Mouse (Mus musculus): ENCODE measurements around the gene Ccl9. TPM values are rescaled to one million over a fixed set of nuclear protein-coding genes. Genes with fewer than 3 reads are reported as not detected.

The Ccl9 gene
- polyA plus RNA-seq, 1 experiment from 2014 or later, result 8.7 TPM

DNA sequence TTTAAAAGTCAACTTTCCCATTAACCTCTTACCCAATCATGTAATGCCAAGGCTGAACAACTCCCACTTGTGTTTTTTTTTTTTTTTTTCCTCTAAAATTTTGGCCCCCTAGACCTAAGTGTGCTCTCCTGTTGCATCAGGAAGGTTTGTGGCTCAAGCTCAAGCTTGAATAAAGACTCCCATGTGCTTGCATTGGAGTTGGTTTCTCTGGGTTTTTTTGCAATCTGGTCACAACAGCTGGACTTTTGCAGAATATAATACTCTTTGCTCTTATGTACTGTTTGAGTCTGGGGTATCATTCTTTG lies 5.0 kb upstream of the Ccl9 start:
- DNase-seq (ENCODE audit: low spot score), result no peak
- no peak overlapping the region for H3K9ac ChIP-seq (ENCODE audit: low read depth, low read length)

DNA sequence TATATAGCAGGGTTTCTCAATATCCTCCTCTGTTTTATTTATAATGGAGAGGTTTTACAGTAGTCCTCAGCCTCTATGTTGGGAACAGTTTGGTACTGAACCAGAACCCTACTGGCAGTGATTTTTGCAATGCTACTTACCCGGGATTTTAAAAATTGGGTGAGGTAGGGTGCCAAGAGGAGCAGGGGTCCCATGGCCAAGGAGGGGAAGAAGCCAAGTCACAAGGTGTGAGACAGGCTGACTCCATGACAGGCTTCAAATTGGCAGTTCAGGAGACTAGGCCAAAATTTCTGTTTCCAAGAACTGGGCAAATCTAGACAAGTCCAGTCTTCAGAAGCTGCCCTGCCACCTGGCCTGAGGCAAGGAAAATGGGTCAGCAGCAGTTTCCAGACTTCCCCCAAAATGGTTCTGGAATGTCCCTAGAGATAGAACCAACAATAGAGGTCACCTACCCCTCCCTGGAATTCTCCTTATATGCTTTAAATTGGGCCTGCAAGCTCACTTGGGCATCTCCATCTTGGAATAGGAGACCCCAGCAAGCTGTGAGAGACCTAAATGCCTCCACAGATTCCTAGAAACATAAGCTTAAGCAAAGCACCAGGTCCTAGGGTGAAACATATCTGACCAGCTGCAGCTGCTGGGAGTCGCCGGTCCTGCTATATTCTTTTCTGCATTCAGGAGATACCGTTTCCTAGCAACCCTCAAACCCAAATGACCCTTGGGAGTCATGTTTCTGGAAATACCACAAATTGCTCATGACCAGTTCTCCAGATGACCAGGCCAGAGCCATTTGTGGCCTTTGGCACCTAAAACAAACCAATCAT lies 4.4 kb upstream of the Ccl9 start:
- no peak overlapping the region for H3K9ac ChIP-seq (ENCODE audit: low read depth, low read length)
- no peaks in the 10 kb centered on the region for H3K9me3 ChIP-seq (ENCODE audit: control insufficient read depth, low read length)
- H3K4me2 ChIP-seq, result no peak overlapping the region
- H3K27ac ChIP-seq (ENCODE audit: low read depth, low read length), result no peak overlapping the region
- H3K27me3 ChIP-seq (replicated peaks; ENCODE audit: control insufficient read depth, insufficient read depth, low read length), result no peaks in the 10 kb centered on the region
- H3K4me3 ChIP-seq (ENCODE audit: low read depth, low read length), result no peak overlapping the region
- H3K36me3 ChIP-seq (ENCODE audit: control insufficient read depth, insufficient read depth, low read length), result no peaks in the 10 kb centered on the region
- ATAC-seq (replicated peaks; ENCODE audit: low FRiP score) (no peak), DNase-seq (ENCODE audit: low spot score) (no peak)
- H3K4me1 ChIP-seq (replicated peaks; ENCODE audit: control insufficient read depth, insufficient read depth, low read length), result no peaks in the 10 kb centered on the region
- 58% methylated on average over 4 of the region's 4 CpGs for WGBS

More for the DNA sequence above, 5.0 kb upstream of the Ccl9 start:
- H3K4me2 ChIP-seq, result no peak overlapping the region
- no peak overlapping the region for H3K4me3 ChIP-seq (ENCODE audit: low read depth, low read length)
- no peaks in the 10 kb centered on the region for H3K9me3 ChIP-seq (ENCODE audit: control insufficient read depth, low read length)
- no peak for ATAC-seq (replicated peaks; ENCODE audit: low FRiP score)
- H3K27ac ChIP-seq (ENCODE audit: low read depth, low read length), result no peak overlapping the region
- H3K36me3 ChIP-seq (ENCODE audit: control insufficient read depth, insufficient read depth, low read length), result no peaks in the 10 kb centered on the region
- no peaks in the 10 kb centered on the region for H3K27me3 ChIP-seq (replicated peaks; ENCODE audit: control insufficient read depth, insufficient read depth, low read length)
- no peaks in the 10 kb centered on the region for H3K4me1 ChIP-seq (replicated peaks; ENCODE audit: control insufficient read depth, insufficient read depth, low read length)

DNA sequence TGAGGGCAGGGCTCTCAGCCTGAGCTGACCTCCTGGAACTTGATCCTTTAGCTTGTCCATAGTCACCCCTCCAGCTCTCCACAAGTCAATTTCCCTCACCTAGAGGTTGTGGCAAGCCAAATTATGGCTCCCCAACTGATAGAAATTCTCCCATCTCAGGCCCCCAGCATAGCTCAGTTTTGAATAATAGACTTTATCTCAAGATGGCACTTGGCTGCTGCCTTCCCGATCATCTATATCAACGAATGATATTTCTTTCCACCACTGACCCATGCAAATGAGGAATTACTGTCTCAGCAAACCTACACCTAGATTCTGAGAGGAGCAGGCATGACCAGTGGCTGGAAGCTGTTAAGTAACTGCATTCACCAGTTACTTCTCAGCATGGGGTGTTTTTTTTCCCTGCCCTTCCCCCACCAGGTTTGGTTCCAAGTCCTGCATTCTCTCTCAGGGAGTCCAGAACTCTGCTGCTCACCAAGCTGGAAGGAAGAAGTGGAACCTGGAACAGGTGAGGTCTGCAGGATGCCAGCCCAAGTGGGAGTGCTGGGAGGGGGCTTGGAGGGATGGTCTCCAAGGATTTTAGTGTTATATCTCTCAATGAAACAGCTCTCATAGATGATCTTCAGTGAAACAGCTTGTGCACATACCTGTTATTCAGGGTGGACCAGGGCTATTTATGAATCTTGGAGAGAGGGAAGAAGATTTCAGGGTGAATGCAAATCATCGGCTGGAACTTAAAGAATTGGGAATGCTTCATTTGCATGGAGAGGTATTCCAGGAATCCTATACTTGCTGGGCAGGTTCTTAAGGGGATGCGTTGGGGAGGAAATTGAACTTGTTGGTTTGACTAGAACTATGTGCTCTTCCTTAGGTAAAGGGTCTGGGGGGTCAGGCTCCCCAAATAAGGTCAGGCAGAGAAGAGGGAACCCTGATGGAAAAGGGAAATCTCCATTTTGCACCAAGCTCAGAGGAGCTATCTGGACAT lies 3.5 kb upstream of the Ccl9 start:
- DNase-seq (ENCODE audit: low spot score), result no peak
- Histone ChIP-seq H3K9me3 (ENCODE audit: control insufficient read depth, low read length) (no peaks in the 10 kb centered on the region), H3K4me2 (no peak overlapping the region), H3K9ac (ENCODE audit: low read depth, low read length) (no peak overlapping the region), H3K4me1 (replicated peaks; ENCODE audit: control insufficient read depth, insufficient read depth, low read length) (no peaks in the 10 kb centered on the region), H3K27ac (ENCODE audit: low read depth, low read length) (no peak overlapping the region), H3K4me3 (ENCODE audit: low read depth, low read length) (no peak overlapping the region), H3K27me3 (replicated peaks; ENCODE audit: control insufficient read depth, insufficient read depth, low read length) (no peaks in the 10 kb centered on the region), H3K36me3 (ENCODE audit: control insufficient read depth, insufficient read depth, low read length) (no peaks in the 10 kb centered on the region)
- no peak for ATAC-seq (replicated peaks; ENCODE audit: low FRiP score)
- 66% methylated on average over 4 of the region's 4 CpGs for WGBS

DNA sequence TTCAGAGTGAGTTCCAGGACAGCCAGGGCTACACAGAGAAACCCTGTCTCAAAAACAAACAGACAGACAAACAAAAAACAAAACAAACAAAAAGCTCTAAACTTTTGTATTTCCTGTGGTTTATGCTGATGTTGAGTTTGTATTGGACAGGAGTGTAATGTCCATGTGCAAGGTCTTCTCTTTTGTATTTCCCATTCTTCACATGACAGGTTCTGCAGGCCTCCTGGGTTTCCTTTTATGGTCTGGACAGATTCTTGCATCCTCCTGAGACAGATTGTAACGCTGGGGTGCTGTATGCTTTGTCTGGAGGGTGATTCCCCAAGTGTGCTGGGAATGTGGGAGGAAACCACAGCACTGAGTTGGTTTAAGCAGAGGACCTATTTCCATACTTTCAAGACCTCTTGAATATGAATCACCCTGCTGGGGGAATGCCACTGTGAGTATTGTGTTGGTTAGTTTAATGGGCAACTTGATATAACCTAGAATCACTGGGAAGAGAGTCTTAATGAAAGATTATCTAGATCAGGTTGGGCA lies 2.3 kb upstream of the Ccl9 start:
- Histone ChIP-seq H3K36me3 (ENCODE audit: control insufficient read depth, insufficient read depth, low read length) (no peaks in the 10 kb centered on the region), H3K4me2 (no peak overlapping the region), H3K4me1 (replicated peaks; ENCODE audit: control insufficient read depth, insufficient read depth, low read length) (no peaks in the 10 kb centered on the region), H3K27me3 (replicated peaks; ENCODE audit: control insufficient read depth, insufficient read depth, low read length) (no peaks in the 10 kb centered on the region), H3K9ac (ENCODE audit: low read depth, low read length) (no peak overlapping the region), H3K27ac (ENCODE audit: low read depth, low read length) (no peak overlapping the region), H3K9me3 (ENCODE audit: control insufficient read depth, low read length) (no peaks in the 10 kb centered on the region), H3K4me3 (ENCODE audit: low read depth, low read length) (no peak overlapping the region)
- 50% methylated on average over 1 of the region's 1 CpGs for WGBS
- DNase-seq (ENCODE audit: low spot score) (no peak), ATAC-seq (replicated peaks; ENCODE audit: low FRiP score) (no peak)

DNA sequence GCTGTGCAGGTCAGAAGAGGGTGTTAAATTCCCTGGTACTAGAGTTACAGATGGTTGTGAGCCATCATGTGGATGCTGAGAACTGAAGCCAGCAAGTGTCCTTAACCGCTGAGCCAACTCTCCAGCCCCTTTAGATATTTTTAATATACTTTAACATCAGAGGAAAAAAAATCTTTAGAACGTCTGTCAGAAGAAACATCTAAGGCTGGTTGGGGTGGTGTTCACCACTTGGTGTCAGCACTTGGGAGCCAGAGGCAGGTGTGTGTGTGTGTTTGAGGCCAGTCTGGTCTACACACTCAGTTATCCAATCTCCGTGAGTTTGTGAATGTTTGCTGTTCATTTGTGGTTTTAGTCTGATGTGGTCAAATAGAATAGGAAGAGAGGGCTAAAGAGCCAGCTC lies 563 bp upstream of the Ccl9 start:
- H3K27me3 ChIP-seq (replicated peaks; ENCODE audit: control insufficient read depth, insufficient read depth, low read length), result no peaks in the 10 kb centered on the region
- H3K9me3 ChIP-seq (ENCODE audit: control insufficient read depth, low read length), result no peaks in the 10 kb centered on the region
- no peak overlapping the region for H3K4me2 ChIP-seq
- no peaks in the 10 kb centered on the region for H3K36me3 ChIP-seq (ENCODE audit: control insufficient read depth, insufficient read depth, low read length)
- 73% methylated on average over 3 of the region's 3 CpGs for WGBS
- no peak overlapping the region for H3K27ac ChIP-seq (ENCODE audit: low read depth, low read length)
- no peak overlapping the region for H3K9ac ChIP-seq (ENCODE audit: low read depth, low read length)
- DNase-seq (ENCODE audit: low spot score), result no peak
- H3K4me1 ChIP-seq (replicated peaks; ENCODE audit: control insufficient read depth, insufficient read depth, low read length), result no peaks in the 10 kb centered on the region
- no peak overlapping the region for H3K4me3 ChIP-seq (ENCODE audit: low read depth, low read length)
- no peak for ATAC-seq (replicated peaks; ENCODE audit: low FRiP score)

DNA sequence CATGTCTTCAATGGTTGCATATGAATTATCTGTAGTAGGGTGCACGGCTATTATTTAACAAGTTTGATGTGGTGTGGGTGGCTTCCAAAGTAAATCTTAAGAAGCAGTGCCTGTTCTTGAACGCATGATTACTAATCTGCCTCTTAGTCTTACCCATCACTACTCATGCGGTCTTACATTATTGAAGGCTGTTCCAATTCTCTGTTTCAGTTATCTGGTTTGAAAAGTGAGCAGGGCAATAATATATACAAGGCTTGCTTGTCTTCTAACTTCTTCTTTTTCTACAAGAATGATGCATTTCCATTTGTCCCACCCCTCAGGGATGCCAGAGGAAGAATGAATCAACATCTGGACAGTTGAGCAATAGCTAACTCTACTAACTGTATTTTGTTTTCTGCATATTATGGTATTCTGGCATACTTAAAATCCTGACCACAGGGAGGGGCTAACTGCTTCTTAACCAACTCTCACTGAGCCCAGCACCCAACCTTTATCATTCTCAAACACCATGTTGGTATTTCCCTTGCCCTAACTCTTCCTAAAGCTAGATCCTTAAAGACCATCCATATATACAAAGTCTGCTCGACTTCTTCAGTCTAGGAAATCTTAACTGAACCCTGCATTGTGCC lies 1.4 kb downstream of the Ccl9 start:
- no peaks in the 10 kb centered on the region for H3K9me3 ChIP-seq (ENCODE audit: control insufficient read depth, low read length)
- H3K4me1 ChIP-seq (replicated peaks; ENCODE audit: control insufficient read depth, insufficient read depth, low read length), result no peaks in the 10 kb centered on the region
- no peak overlapping the region for H3K4me2 ChIP-seq
- H3K27ac ChIP-seq (ENCODE audit: low read depth, low read length), result no peak overlapping the region
- 73% methylated on average over 4 of the region's 4 CpGs for whole genome bisulfite sequencing
- no peak overlapping the region for H3K4me3 ChIP-seq (ENCODE audit: low read depth, low read length)
- no peak for DNase-seq (ENCODE audit: low spot score)
- H3K36me3 ChIP-seq (ENCODE audit: control insufficient read depth, insufficient read depth, low read length), result no peaks in the 10 kb centered on the region
- H3K27me3 ChIP-seq (replicated peaks; ENCODE audit: control insufficient read depth, insufficient read depth, low read length), result no peaks in the 10 kb centered on the region
- no peak overlapping the region for H3K9ac ChIP-seq (ENCODE audit: low read depth, low read length)
- no peak for ATAC-seq (replicated peaks; ENCODE audit: low FRiP score)

DNA sequence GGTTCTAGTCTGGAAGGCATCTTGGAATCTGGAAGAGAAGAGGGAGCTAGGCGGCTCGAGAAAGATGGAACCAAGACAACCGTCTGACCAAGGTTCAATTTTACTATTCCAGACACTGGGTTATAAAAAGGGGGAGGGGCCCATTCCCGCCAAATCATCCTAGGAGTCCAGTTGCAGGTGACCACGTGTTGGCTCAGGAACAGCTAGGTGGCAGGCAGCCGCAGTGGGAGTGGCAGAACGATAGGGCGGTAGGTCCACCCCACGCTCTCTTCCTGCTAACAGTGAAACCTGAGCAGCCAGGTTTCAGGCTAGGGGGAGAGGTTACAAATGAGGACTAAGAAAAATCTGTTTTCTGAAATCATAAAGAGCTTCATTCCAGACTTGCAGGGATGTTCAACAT lies 5.6 kb downstream of the Ccl9 start:
- Histone ChIP-seq H3K4me3 (ENCODE audit: low read depth, low read length) (no peak overlapping the region), H3K4me1 (replicated peaks; ENCODE audit: control insufficient read depth, insufficient read depth, low read length) (no peaks in the 10 kb centered on the region), H3K9me3 (ENCODE audit: control insufficient read depth, low read length) (no peaks in the 10 kb centered on the region), H3K27me3 (replicated peaks; ENCODE audit: control insufficient read depth, insufficient read depth, low read length) (no peaks in the 10 kb centered on the region), H3K27ac (ENCODE audit: low read depth, low read length) (no peak overlapping the region), H3K4me2 (no peak overlapping the region), H3K9ac (ENCODE audit: low read depth, low read length) (no peak overlapping the region), H3K36me3 (ENCODE audit: control insufficient read depth, insufficient read depth, low read length) (no peaks in the 10 kb centered on the region)
- no peak for DNase-seq (ENCODE audit: low spot score)
- ATAC-seq (replicated peaks; ENCODE audit: low FRiP score), result no peak
- WGBS, result 63% methylated on average over 9 of the region's 9 CpGs

DNA sequence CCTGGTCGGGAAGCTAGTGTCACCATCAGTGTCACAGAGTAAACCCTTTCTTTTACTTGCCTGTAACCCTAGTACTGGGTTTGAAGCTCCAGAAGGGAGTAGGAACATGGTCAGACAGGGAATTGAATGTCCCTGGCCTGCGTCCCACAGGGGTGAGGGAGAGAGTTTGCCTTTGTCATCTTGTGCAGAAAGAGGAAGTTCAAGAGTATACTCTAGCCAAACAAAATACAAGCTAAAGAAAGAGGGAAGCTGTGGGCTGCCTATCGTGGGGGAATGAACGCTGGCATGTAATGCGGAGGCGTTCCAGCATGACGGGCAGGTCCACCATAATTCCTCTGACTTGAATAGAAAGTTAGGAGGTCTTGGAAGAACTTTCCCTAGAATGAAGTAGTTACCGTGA lies 6.2 kb downstream of the Ccl9 start:
- no peak overlapping the region for H3K9ac ChIP-seq (ENCODE audit: low read depth, low read length)
- H3K9me3 ChIP-seq (ENCODE audit: control insufficient read depth, low read length), result no peaks in the 10 kb centered on the region
- DNase-seq (ENCODE audit: low spot score) (no peak), ATAC-seq (replicated peaks; ENCODE audit: low FRiP score) (no peak)
- no peaks in the 10 kb centered on the region for H3K4me1 ChIP-seq (replicated peaks; ENCODE audit: control insufficient read depth, insufficient read depth, low read length)
- no peaks in the 10 kb centered on the region for H3K36me3 ChIP-seq (ENCODE audit: control insufficient read depth, insufficient read depth, low read length)
- 53% methylated on average over 8 of the region's 8 CpGs for WGBS
- H3K27ac ChIP-seq (ENCODE audit: low read depth, low read length), result no peak overlapping the region
- no peaks in the 10 kb centered on the region for H3K27me3 ChIP-seq (replicated peaks; ENCODE audit: control insufficient read depth, insufficient read depth, low read length)
- no peak overlapping the region for H3K4me2 ChIP-seq
- no peak overlapping the region for H3K4me3 ChIP-seq (ENCODE audit: low read depth, low read length)
